Mouse (Mus musculus) embryonic fibroblast, embryonic 13.5 days (primary cell): ENCODE measurements around the gene She.

Source experiments
- CTCF ChIP-seq: IDR thresholded peaks from 2 replicates; pipeline ENCODE4 v1.5.1; 2011; ENCODE audit warnings: mild to moderate bottlenecking, control low read depth, low read length, moderate library complexity, borderline replicate concordance; ENCODE audit not compliant: insufficient read depth
- POLR2A ChIP-seq: IDR thresholded peaks from 2 replicates; pipeline ENCODE4 v1.6.1; 2011; ENCODE audit warnings: low read depth, mild to moderate bottlenecking, control low read depth, low read length, moderate library complexity

- no peak for TF ChIP-seq CTCF
- TF ChIP-seq POLR2A, result no peak
Observed at GRCm38 (mm10) chr3:89821548-89822480, 9.4 kb upstream of the She start.
